Mouse (Mus musculus) ES-Bruce4 (cell line): ENCODE measurements around the gene Mterf4. TPM values are rescaled to one million over a fixed set of nuclear protein-coding genes. Genes with fewer than 3 reads are reported as not detected.

ENCODE experiments used
- H3K27ac ChIP-seq: 2 replicates; pipeline ENCODE4 v1.5.1; 2012; ENCODE audit warnings: low read length, inconsistent platforms; ENCODE audit not compliant: insufficient read depth
- H3K27me3 ChIP-seq: 2 replicates; pipeline ENCODE4 v1.6.1; 2012; ENCODE audit warnings: mild to moderate bottlenecking, low read length, inconsistent platforms; ENCODE audit not compliant: control insufficient read depth, poor library complexity, insufficient read depth, severe bottlenecking
- H3K36me3 ChIP-seq: 2 replicates; pipeline ENCODE4 v1.6.1; 2012; ENCODE audit warnings: inconsistent platforms, mild to moderate bottlenecking, low read length, moderate library complexity; ENCODE audit not compliant: control insufficient read depth, poor library complexity, insufficient read depth, severe bottlenecking
- H3K4me1 ChIP-seq: one replicate; pipeline ENCODE4 v1.8.1; 2011; ENCODE audit warnings: low read length; ENCODE audit not compliant: control insufficient read depth, insufficient read depth
- H3K4me3 ChIP-seq: 2 replicates; pipeline ENCODE4 v1.5.1; 2011; ENCODE audit warnings: low read depth, mild to moderate bottlenecking, low read length
- H3K9ac ChIP-seq: 2 replicates; pipeline ENCODE4 v1.6.1; 2012; ENCODE audit warnings: low read depth, mild to moderate bottlenecking, inconsistent platforms; ENCODE audit not compliant: poor library complexity, severe bottlenecking
- H3K9me3 ChIP-seq: replicated peaks from 2 replicates; pipeline ENCODE4 v1.6.1; 2012; ENCODE audit warnings: mild to moderate bottlenecking, low read length, inconsistent platforms; ENCODE audit not compliant: control insufficient read depth, poor library complexity, insufficient read depth, severe bottlenecking
- CTCF ChIP-seq: IDR thresholded peaks from one replicate; pipeline ENCODE4 v1.8.1; 2011; ENCODE audit warnings: low read depth, low read length
- EP300 ChIP-seq: IDR thresholded peaks from 2 replicates; pipeline ENCODE4 v1.6.1; 2011; ENCODE audit warnings: low read depth, low read length; ENCODE audit not compliant: insufficient read depth
- POLR2A ChIP-seq: IDR thresholded peaks from one replicate; pipeline ENCODE4 v1.8.1; 2011; ENCODE audit warnings: low read length; ENCODE audit not compliant: insufficient read depth
- polyA plus RNA-seq: library from polyadenylated mRNA; stranded (reverse); fragments of >200 nt; gene quantifications from 2 replicates; pipeline ENCODE4 v1.2.4, GENCODE M21; 2011; ENCODE audit warnings: low read depth; ENCODE audit not compliant: missing spikeins, insufficient read depth, insufficient read length

The Mterf4 gene
- polyA plus RNA-seq, 1 experiment: 25.7 TPM

- no peaks in the 10 kb centered on the region for H3K36me3 ChIP-seq
- H3K27ac ChIP-seq: no peak overlapping the region
- no peaks in the 10 kb centered on the region for H3K4me1 ChIP-seq
- H3K27me3 ChIP-seq: no peaks in the 10 kb centered on the region
- TF ChIP-seq CTCF (no peak), EP300 (no peak), POLR2A (no peak)
- no peak overlapping the region for H3K9ac ChIP-seq
- H3K4me3 ChIP-seq: no peak overlapping the region
- no peaks in the 10 kb centered on the region for H3K9me3 ChIP-seq
These were observed 13.7 kb downstream of the Mterf4 start for GRCm38 (mm10) chr1:93292006-93292405.

GRCm38 (mm10) chr1:93291591-93291990 is 14.1 kb downstream of the Mterf4 start:
- no peaks in the 10 kb centered on the region for H3K9me3 ChIP-seq
- H3K36me3 ChIP-seq: no peaks in the 10 kb centered on the region

DNA sequence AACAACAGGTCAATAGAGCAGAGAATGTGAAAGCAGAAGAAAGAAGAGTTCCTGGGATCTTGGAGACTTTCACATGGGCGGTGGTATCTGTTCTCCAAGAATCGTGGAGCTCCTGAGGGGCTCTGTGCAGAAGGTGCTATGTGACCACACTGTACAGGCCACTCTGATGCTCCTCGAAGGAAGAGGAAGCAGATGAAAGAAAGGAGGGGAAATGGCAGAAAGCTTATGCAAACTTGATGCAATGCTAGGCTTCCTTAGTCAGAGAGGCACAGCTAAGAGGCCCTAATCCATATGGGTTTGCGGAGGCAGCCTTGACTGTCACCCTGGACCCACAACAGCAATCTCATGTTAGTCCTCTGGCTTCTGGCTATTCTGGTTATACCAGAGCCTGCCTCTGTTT is 14.8 kb downstream of the Mterf4 start:
- Histone ChIP-seq H3K4me1 (no peaks in the 10 kb centered on the region), H3K9me3 (no peaks in the 10 kb centered on the region), H3K9ac (no peak overlapping the region), H3K27ac (no peak overlapping the region), H3K4me3 (no peak overlapping the region), H3K36me3 (no peaks in the 10 kb centered on the region), H3K27me3 (no peaks in the 10 kb centered on the region)
- TF ChIP-seq CTCF: no peak
- no peak for TF ChIP-seq EP300
- TF ChIP-seq POLR2A: no peak

More at GRCm38 (mm10) chr1:93291591-93291990, 14.1 kb downstream of the Mterf4 start:
- H3K27me3 ChIP-seq: no peaks in the 10 kb centered on the region
- H3K4me3 ChIP-seq: no peak overlapping the region
- no peaks in the 10 kb centered on the region for H3K4me1 ChIP-seq
- TF ChIP-seq CTCF (no peak), EP300 (no peak), POLR2A (no peak)
- H3K27ac ChIP-seq: no peak overlapping the region
- no peak overlapping the region for H3K9ac ChIP-seq

GRCm38 (mm10) chr1:93289678-93290214 is 16.0 kb downstream of the Mterf4 start:
- no peaks in the 10 kb centered on the region for H3K36me3 ChIP-seq
- no peaks in the 10 kb centered on the region for H3K9me3 ChIP-seq
- no peaks in the 10 kb centered on the region for H3K4me1 ChIP-seq
- no peaks in the 10 kb centered on the region for H3K27me3 ChIP-seq
- no peak for TF ChIP-seq POLR2A
- TF ChIP-seq CTCF: no peak
- no peak for TF ChIP-seq EP300
- H3K27ac ChIP-seq: no peak overlapping the region
- H3K9ac ChIP-seq: no peak overlapping the region
- no peak overlapping the region for H3K4me3 ChIP-seq

DNA sequence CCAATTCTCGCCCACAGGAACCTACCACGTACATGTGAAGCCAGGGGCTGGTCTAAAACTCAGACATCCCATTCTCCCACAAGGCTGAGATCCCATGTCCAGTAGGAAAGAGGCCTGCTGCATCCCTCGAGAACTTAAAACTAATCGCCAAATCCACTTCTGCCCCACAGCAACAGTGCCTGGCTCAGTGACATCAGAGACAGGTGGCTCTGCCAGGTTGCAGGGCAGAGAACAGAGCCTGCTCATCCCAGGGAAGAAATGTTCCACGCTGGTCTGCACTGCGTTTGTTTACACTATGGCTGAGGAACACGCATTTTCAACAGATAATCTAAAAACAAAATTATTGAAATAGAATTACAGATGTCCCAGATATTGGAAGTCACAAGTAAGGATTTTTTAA is 28.7 kb downstream of the Mterf4 start:
- no peaks in the 10 kb centered on the region for H3K9me3 ChIP-seq
- no peaks in the 10 kb centered on the region for H3K4me1 ChIP-seq
- H3K4me3 ChIP-seq: no peak overlapping the region
- TF ChIP-seq CTCF (no peak), POLR2A (no peak), EP300 (no peak)
- H3K9ac ChIP-seq: no peak overlapping the region
- no peak overlapping the region for H3K27ac ChIP-seq
- no peaks in the 10 kb centered on the region for H3K27me3 ChIP-seq
- H3K36me3 ChIP-seq: no peaks in the 10 kb centered on the region

GRCm38 (mm10) chr1:93275561-93275960 is 30.2 kb downstream of the Mterf4 start:
- Histone ChIP-seq H3K9ac (no peak overlapping the region), H3K4me1 (no peaks in the 10 kb centered on the region), H3K36me3 (no peaks in the 10 kb centered on the region), H3K4me3 (no peak overlapping the region), H3K27me3 (no peaks in the 10 kb centered on the region), H3K27ac (no peak overlapping the region), H3K9me3 (no peaks in the 10 kb centered on the region)
- TF ChIP-seq POLR2A: no peak
- TF ChIP-seq CTCF: no peak
- no peak for TF ChIP-seq EP300
